Comparison of ENCODE assay signal across 22 mouse cellular contexts in genomic region chr13:14025554-14025953, GRCm38 (mm10). TPM values are rescaled to one million over a fixed set of nuclear protein-coding genes. Genes with fewer than 3 reads are reported as not detected.
DNase-seq lines count a peak whose midpoint lies in the region; ATAC-seq and TF ChIP-seq lines count a peak whose summit lies in the region.
"Had no signal": no experiment of that assay in that cellular context is flagged by ENCODE, and none has a peak within 500 bp of the region (broad histone marks: within the 10 kb centered on the region; RNA-seq: fewer than 3 reads in every experiment).

No protein-coding gene starts in this region.

- TF ChIP-seq EP300 in lung, postnatal 0 days (IDR thresholded peaks at IDR 0.05), result no peak

- no peak overlapping the region for H3K4me3 ChIP-seq in heart, embryonic 13.5 days
- no peak overlapping the region for H3K4me3 ChIP-seq in heart, embryonic 11.5 days (ENCODE audit: low read depth, low read length)
- no peak overlapping the region for H3K4me3 ChIP-seq in lung, postnatal 0 days (ENCODE audit: low read depth, low read length)
- H3K4me3 ChIP-seq: embryonic facial prominence, embryonic 13.5 days; embryonic facial prominence, embryonic 15.5 days; erythroblast, embryonic 14.5 days; forebrain, embryonic 10.5 days; forebrain, embryonic 12.5 days had no signal

- no peaks in the 10 kb centered on the region for H3K9me3 ChIP-seq in heart, embryonic 13.5 days
- H3K9me3 ChIP-seq in heart, embryonic 11.5 days (replicated peaks; ENCODE audit: control insufficient read depth, low read length), result no peaks in the 10 kb centered on the region
- no peaks in the 10 kb centered on the region for H3K9me3 ChIP-seq in lung, postnatal 0 days (ENCODE audit: low read length)
- H3K9me3 ChIP-seq: embryonic facial prominence, embryonic 13.5 days; embryonic facial prominence, embryonic 15.5 days; forebrain, embryonic 10.5 days; forebrain, embryonic 12.5 days had no signal

- no peak for TF ChIP-seq CTCF in lung, postnatal 0 days (IDR thresholded peaks at IDR 0.05)

- H3K27ac ChIP-seq in heart, embryonic 13.5 days (replicated peaks), result no peak overlapping the region
- H3K27ac ChIP-seq in heart, embryonic 11.5 days (ENCODE audit: low read depth, low read length), result no peak overlapping the region
- no peak overlapping the region for H3K27ac ChIP-seq in lung, postnatal 0 days (ENCODE audit: low read length)
- H3K27ac ChIP-seq: embryonic facial prominence, embryonic 13.5 days; embryonic facial prominence, embryonic 15.5 days; forebrain, embryonic 10.5 days; forebrain, embryonic 12.5 days had no signal

- H3K4me2 ChIP-seq in heart, embryonic 13.5 days, result peak overlapping the region; percentile 11; the same call in 1 of the 2 replicates
- H3K4me2 ChIP-seq in heart, embryonic 11.5 days, result no peak overlapping the region
- no peak overlapping the region for H3K4me2 ChIP-seq in lung, postnatal 0 days (replicated peaks; ENCODE audit: low read depth, low read length)
- H3K4me2 ChIP-seq: embryonic facial prominence, embryonic 13.5 days; embryonic facial prominence, embryonic 15.5 days; forebrain, embryonic 12.5 days had no signal

- DNase-seq in lung, postnatal 0 days (ENCODE audit: low spot score), result no peak
- DNase-seq in lung, postnatal 4 days, result no peak
- no peak for DNase-seq in spleen, adult 12 weeks (ENCODE audit: low spot score)
- DNase-seq: adrenal gland, adult 2 months; adrenal gland, postnatal 10 days; adrenal gland, postnatal 25 days; cerebellum, adult 11 months; cerebellum, adult 18-20 months; cerebellum, adult 8-10 months; cerebellum, adult 9-11 months; cerebellum, postnatal 14 days; cerebellum, postnatal 36 days; embryo, embryonic 11 days had no signal

- WGBS in heart, embryonic 13.5 days, result 88% methylated on average over 6 of the region's 6 CpGs
- 90% methylated on average over 6 of the region's 6 CpGs for WGBS in heart, embryonic 11.5 days (ENCODE audit: insufficient replicate concordance)
- 87% methylated on average over 6 of the region's 6 CpGs for WGBS in lung, postnatal 0 days

- no peaks in the 10 kb centered on the region for H3K27me3 ChIP-seq in heart, embryonic 13.5 days (replicated peaks)
- no peaks in the 10 kb centered on the region for H3K27me3 ChIP-seq in heart, embryonic 11.5 days (ENCODE audit: control insufficient read depth, insufficient read depth, low read length)
- H3K27me3 ChIP-seq in lung, postnatal 0 days (replicated peaks; ENCODE audit: insufficient read depth, low read length), result no peaks in the 10 kb centered on the region
- H3K27me3 ChIP-seq: embryonic facial prominence, embryonic 13.5 days; embryonic facial prominence, embryonic 15.5 days; forebrain, embryonic 12.5 days had no signal

- no peak for ATAC-seq in heart, embryonic 13.5 days (ENCODE audit: extremely low read depth, insufficient number of reproducible peaks, low FRiP score, low TSS enrichment)
- no peak for ATAC-seq in heart, embryonic 11.5 days (replicated peaks; ENCODE audit: insufficient number of reproducible peaks, low FRiP score, low TSS enrichment)
- ATAC-seq in lung, postnatal 0 days, result peak; percentile 54
- ATAC-seq: forebrain, embryonic 14.5 days; forebrain, embryonic 16.5 days had no signal

- peaks cover 39% of the 10 kb centered on the region for H3K36me3 ChIP-seq in heart, embryonic 13.5 days
- peaks cover 5% of the 10 kb centered on the region; the same call in 1 of the 2 replicates for H3K36me3 ChIP-seq in heart, embryonic 11.5 days (ENCODE audit: control insufficient read depth, insufficient read depth, low read length)
- H3K36me3 ChIP-seq in lung, postnatal 0 days (ENCODE audit: insufficient read depth, low read length), result peaks cover 5% of the 10 kb centered on the region; the same call in 1 of the 2 replicates

- H3K4me1 ChIP-seq in heart, embryonic 13.5 days, result no peaks in the 10 kb centered on the region
- H3K4me1 ChIP-seq in heart, embryonic 11.5 days (ENCODE audit: control insufficient read depth, insufficient read depth, low read length), result no peaks in the 10 kb centered on the region
- no peaks in the 10 kb centered on the region for H3K4me1 ChIP-seq in lung, postnatal 0 days (ENCODE audit: insufficient read depth, low read depth, low read length)
- H3K4me1 ChIP-seq: embryonic facial prominence, embryonic 13.5 days; embryonic facial prominence, embryonic 15.5 days; forebrain, embryonic 10.5 days; forebrain, embryonic 12.5 days had no signal

- H3K9ac ChIP-seq in heart, embryonic 13.5 days, result no peak overlapping the region
- H3K9ac ChIP-seq in heart, embryonic 11.5 days (ENCODE audit: low read depth, low read length), result no peak overlapping the region
- H3K9ac ChIP-seq in lung, postnatal 0 days (replicated peaks; ENCODE audit: low read depth), result no peak overlapping the region
- H3K9ac ChIP-seq: embryonic facial prominence, embryonic 13.5 days; embryonic facial prominence, embryonic 15.5 days; forebrain, embryonic 12.5 days had no signal

RNA-seq across cellular contexts. Expression of gene Tbce, which starts 13.9 kb away (rescaled TPM):
- 34.5 and 37.6 TPM in 2 replicates for polyA plus RNA-seq in heart, embryonic 13.5 days (2015; fragmentation: Nextera tagmentation; extraction: Ambion mirVana)
- polyA plus RNA-seq in heart, embryonic 11.5 days (2014; fragmentation: Nextera tagmentation; extraction: Ambion mirVana), result 41.7 and 42.9 TPM in 2 replicates
- polyA plus RNA-seq in lung, postnatal 0 days (2015; fragmentation: Nextera tagmentation; extraction: Ambion mirVana), result 37.1 and 38.0 TPM in 2 replicates

RNA-seq across cellular contexts. Expression of gene Arid4b, which starts 37.5 kb away (rescaled TPM):
- 41.5 and 43.0 TPM in 2 replicates for polyA plus RNA-seq in heart, embryonic 13.5 days (2015; fragmentation: Nextera tagmentation; extraction: Ambion mirVana)
- polyA plus RNA-seq in heart, embryonic 11.5 days (2014; fragmentation: Nextera tagmentation; extraction: Ambion mirVana), result 42.7 and 53.2 TPM in 2 replicates
- polyA plus RNA-seq in lung, postnatal 0 days (2015; fragmentation: Nextera tagmentation; extraction: Ambion mirVana), result 60.3 and 67.9 TPM in 2 replicates

RNA-seq across cellular contexts. Expression of gene Ggps1, which starts 37.7 kb away (rescaled TPM):
- 40.9 and 41.0 TPM in 2 replicates for polyA plus RNA-seq in heart, embryonic 13.5 days (2015; fragmentation: Nextera tagmentation; extraction: Ambion mirVana)
- 41.8 and 49.2 TPM in 2 replicates for polyA plus RNA-seq in heart, embryonic 11.5 days (2014; fragmentation: Nextera tagmentation; extraction: Ambion mirVana)
- polyA plus RNA-seq in lung, postnatal 0 days (2015; fragmentation: Nextera tagmentation; extraction: Ambion mirVana), result 33.7 and 34.5 TPM in 2 replicates
